Mouse (Mus musculus): ENCODE measurements around the gene 2410137M14Rik. TPM values are rescaled to one million over a fixed set of nuclear protein-coding genes. Genes with fewer than 3 reads are reported as not detected.

The 2410137M14Rik gene
- polyA plus RNA-seq, 1 experiment = not detected

GRCm38 (mm10) chr17:36973271-36973787 is 7.7 kb downstream of the 2410137M14Rik start:
- H3K4me1 ChIP-seq (ENCODE audit: control insufficient read depth, insufficient read depth, insufficient read length, low read length) = no peaks in the 10 kb centered on the region
- no peak overlapping the region for H3K27ac ChIP-seq (replicated peaks; ENCODE audit: low read depth, low read length)
- H3K4me3 ChIP-seq (ENCODE audit: insufficient read depth, low read depth, low read length) = no peak overlapping the region

- Histone ChIP-seq H3K4me3 (ENCODE audit: insufficient read depth, low read depth, low read length) (no peak overlapping the region), H3K4me1 (ENCODE audit: control insufficient read depth, insufficient read depth, insufficient read length, low read length) (no peaks in the 10 kb centered on the region), H3K27ac (replicated peaks; ENCODE audit: low read depth, low read length) (no peak overlapping the region)
These were observed 8.2 kb downstream of the 2410137M14Rik start for GRCm38 (mm10) chr17:36972791-36973190.

GRCm38 (mm10) chr17:36971172-36971850 is 9.7 kb downstream of the 2410137M14Rik start:
- no peak overlapping the region for H3K27ac ChIP-seq (replicated peaks; ENCODE audit: low read depth, low read length)
- H3K4me1 ChIP-seq (ENCODE audit: control insufficient read depth, insufficient read depth, insufficient read length, low read length) = no peaks in the 10 kb centered on the region
- no peak overlapping the region for H3K4me3 ChIP-seq (ENCODE audit: insufficient read depth, low read depth, low read length)

GRCm38 (mm10) chr17:36970316-36970890 is 10.6 kb downstream of the 2410137M14Rik start:
- no peak overlapping the region for H3K27ac ChIP-seq (replicated peaks; ENCODE audit: low read depth, low read length)
- no peaks in the 10 kb centered on the region for H3K4me1 ChIP-seq (ENCODE audit: control insufficient read depth, insufficient read depth, insufficient read length, low read length)
- no peak overlapping the region for H3K4me3 ChIP-seq (ENCODE audit: insufficient read depth, low read depth, low read length)

- Histone ChIP-seq H3K27ac (replicated peaks; ENCODE audit: low read depth, low read length) (no peak overlapping the region), H3K4me1 (ENCODE audit: control insufficient read depth, insufficient read depth, insufficient read length, low read length) (no peaks in the 10 kb centered on the region), H3K4me3 (ENCODE audit: insufficient read depth, low read depth, low read length) (no peak overlapping the region)
These were observed 14.2 kb downstream of the 2410137M14Rik start for GRCm38 (mm10) chr17:36966875-36967274.

GRCm38 (mm10) chr17:36961125-36961524 is 19.9 kb downstream of the 2410137M14Rik start:
- Histone ChIP-seq H3K4me1 (ENCODE audit: control insufficient read depth, insufficient read depth, insufficient read length, low read length) (peaks cover 6% of the 10 kb centered on the region; the same call in 1 of the 2 replicates), H3K4me3 (ENCODE audit: insufficient read depth, low read depth, low read length) (no peak overlapping the region), H3K27ac (replicated peaks; ENCODE audit: low read depth, low read length) (no peak overlapping the region)

- peak overlapping the region; percentile 69; the same call in 1 of the 2 replicates for H3K27ac ChIP-seq (replicated peaks; ENCODE audit: low read depth, low read length)
- H3K4me3 ChIP-seq (ENCODE audit: insufficient read depth, low read depth, low read length) = peak overlapping the region; percentile 82
- peaks cover 6% of the 10 kb centered on the region; the same call in 1 of the 2 replicates for H3K4me1 ChIP-seq (ENCODE audit: control insufficient read depth, insufficient read depth, insufficient read length, low read length)
These were observed 22.2 kb downstream of the 2410137M14Rik start for GRCm38 (mm10) chr17:36958884-36959283.

GRCm38 (mm10) chr17:36957999-36958743 is 22.9 kb downstream of the 2410137M14Rik start, which contains the start of the genes Znrd1 and Znrd1as:
Znrd1 (minus strand) TSS chr17:36958559.
Znrd1as (plus strand) TSS chr17:36958592.
- Histone ChIP-seq H3K4me3 (ENCODE audit: insufficient read depth, low read depth, low read length) (peak within 1 kb of the TSS; percentile 82), H3K27ac (replicated peaks; ENCODE audit: low read depth, low read length) (peak within 1 kb of the TSS; percentile 91), H3K4me1 (ENCODE audit: control insufficient read depth, insufficient read depth, insufficient read length, low read length) (peaks cover 6% of the 10 kb centered on the region; the same call in 1 of the 2 replicates)

- Histone ChIP-seq H3K4me1 (ENCODE audit: control insufficient read depth, insufficient read depth, insufficient read length, low read length) (peaks cover 7% of the 10 kb centered on the region; the same call in 1 of the 2 replicates), H3K4me3 (ENCODE audit: insufficient read depth, low read depth, low read length) (no peak overlapping the region), H3K27ac (replicated peaks; ENCODE audit: low read depth, low read length) (no peak overlapping the region)
These were observed 28.0 kb downstream of the 2410137M14Rik start for GRCm38 (mm10) chr17:36953062-36953461.

GRCm38 (mm10) chr17:36952631-36953030 is 28.4 kb downstream of the 2410137M14Rik start:
- Histone ChIP-seq H3K27ac (replicated peaks; ENCODE audit: low read depth, low read length) (no peak overlapping the region), H3K4me1 (ENCODE audit: control insufficient read depth, insufficient read depth, insufficient read length, low read length) (peaks cover 7% of the 10 kb centered on the region; the same call in 1 of the 2 replicates), H3K4me3 (ENCODE audit: insufficient read depth, low read depth, low read length) (no peak overlapping the region)

GRCm38 (mm10) chr17:36950981-36951947 is 29.8 kb downstream of the 2410137M14Rik start, which contains the start of gene Ppp1r11:
Ppp1r11 (minus strand) TSS chr17:36951741.
- peak within 1 kb of the TSS; percentile 83 for H3K27ac ChIP-seq (replicated peaks; ENCODE audit: low read depth, low read length)
- peaks cover 7% of the 10 kb centered on the region for H3K4me1 ChIP-seq (ENCODE audit: control insufficient read depth, insufficient read depth, insufficient read length, low read length)
- H3K4me3 ChIP-seq (ENCODE audit: insufficient read depth, low read depth, low read length) = peak within 1 kb of the TSS; percentile 76

GRCm38 (mm10) chr17:36949265-36949664 is 31.8 kb downstream of the 2410137M14Rik start:
- no peak overlapping the region for H3K4me3 ChIP-seq (ENCODE audit: insufficient read depth, low read depth, low read length)
- H3K27ac ChIP-seq (replicated peaks; ENCODE audit: low read depth, low read length) = no peak overlapping the region
- peaks cover 7% of the 10 kb centered on the region for H3K4me1 ChIP-seq (ENCODE audit: control insufficient read depth, insufficient read depth, insufficient read length, low read length)

GRCm38 (mm10) chr17:36948286-36948685 is 32.8 kb downstream of the 2410137M14Rik start:
- Histone ChIP-seq H3K27ac (replicated peaks; ENCODE audit: low read depth, low read length) (no peak overlapping the region), H3K4me1 (ENCODE audit: control insufficient read depth, insufficient read depth, insufficient read length, low read length) (peaks cover 7% of the 10 kb centered on the region), H3K4me3 (ENCODE audit: insufficient read depth, low read depth, low read length) (no peak overlapping the region)
